Mouse (Mus musculus): ENCODE results near the gene Eloa.

Gene Eloa

GRCm38 (mm10) chr4:136030968-136031909 is 9.7 kb upstream of the Eloa start:
- peak; percentile 29 for DNase-seq (ENCODE audit: low spot score)

- no peak for DNase-seq (ENCODE audit: low spot score)
These were observed 7.1 kb upstream of the Eloa start for GRCm38 (mm10) chr4:136028689-136029088.

- no peak for DNase-seq (ENCODE audit: low spot score)
These were observed 6.6 kb upstream of the Eloa start for GRCm38 (mm10) chr4:136028132-136028564.

GRCm38 (mm10) chr4:136027416-136028131 is 6.0 kb upstream of the Eloa start:
- no peak for DNase-seq (ENCODE audit: low spot score)

- DNase-seq (ENCODE audit: low spot score): no peak
These were observed 3.8 kb upstream of the Eloa start for GRCm38 (mm10) chr4:136025350-136025749.

GRCm38 (mm10) chr4:136022924-136023323 is 1.4 kb upstream of the Eloa start:
- DNase-seq (ENCODE audit: low spot score): peak; percentile 27

GRCm38 (mm10) chr4:136020743-136021548 is 617 bp downstream of the Eloa start:
- DNase-seq (ENCODE audit: low spot score): peak; percentile 25

GRCm38 (mm10) chr4:136016059-136016602 is 5.4 kb downstream of the Eloa start:
- DNase-seq (ENCODE audit: low spot score): no peak

GRCm38 (mm10) chr4:136010586-136010985 is 11.0 kb downstream of the Eloa start:
- no peak for DNase-seq (ENCODE audit: low spot score)

GRCm38 (mm10) chr4:136008782-136009447 is 12.6 kb downstream of the Eloa start:
- no peak for DNase-seq (ENCODE audit: low spot score)

GRCm38 (mm10) chr4:136006821-136007220 is 14.7 kb downstream of the Eloa start:
- no peak for DNase-seq (ENCODE audit: low spot score)

- no peak for DNase-seq (ENCODE audit: low spot score)
These were observed 16.6 kb downstream of the Eloa start for GRCm38 (mm10) chr4:136004921-136005320.

- no peak for DNase-seq (ENCODE audit: low spot score)
These were observed 17.4 kb downstream of the Eloa start for GRCm38 (mm10) chr4:136004107-136004675.

- DNase-seq (ENCODE audit: low spot score): no peak
These were observed 26.4 kb downstream of the Eloa start for GRCm38 (mm10) chr4:135995118-135995517.

GRCm38 (mm10) chr4:135993941-135994340 is 27.6 kb downstream of the Eloa start:
- DNase-seq (ENCODE audit: low spot score): no peak

GRCm38 (mm10) chr4:135987714-135988113 is 33.8 kb downstream of the Eloa start:
- no peak for DNase-seq (ENCODE audit: low spot score)

GRCm38 (mm10) chr4:135986943-135987710 is 34.4 kb downstream of the Eloa start, which contains the start of gene Pithd1:
Gene Pithd1 (minus strand): TSS chr4:135987264.
- DNase-seq (ENCODE audit: low spot score): peak; percentile 89

GRCm38 (mm10) chr4:135986301-135986942 is 35.1 kb downstream of the Eloa start:
- DNase-seq (ENCODE audit: low spot score): no peak

GRCm38 (mm10) chr4:135985769-135986168 is 35.8 kb downstream of the Eloa start:
- no peak for DNase-seq (ENCODE audit: low spot score)

- DNase-seq (ENCODE audit: low spot score): no peak
These were observed 36.4 kb downstream of the Eloa start for GRCm38 (mm10) chr4:135985193-135985592.

Measured in urinary bladder, postnatal 14 days (tissue).